In genomic region chr10:44762068-44762467, GRCm38 (mm10) we compare ENCODE assay signal across 20 mouse cellular contexts.
DNase-seq lines count a peak whose midpoint lies in the region; ATAC-seq lines count a peak whose summit lies in the region.
"Had no signal": no experiment of that assay in that cellular context is flagged by ENCODE, and none has a peak within 500 bp of the region (broad histone marks: within the 10 kb centered on the region; RNA-seq: fewer than 3 reads in every experiment).

No protein-coding gene starts in this region.

- peak; percentile 80 for ATAC-seq in liver, embryonic 11.5 days (replicated peaks; ENCODE audit: low FRiP score)
- ATAC-seq in liver, embryonic 12.5 days, result peak; percentile 74
- ATAC-seq in liver, embryonic 16.5 days (ENCODE audit: low read depth), result peak; percentile 37
- no peak for ATAC-seq in hindbrain, embryonic 16.5 days
- ATAC-seq in hindbrain, embryonic 14.5 days (ENCODE audit: low FRiP score), result no peak
- ATAC-seq: CD4-positive, CD25-positive, alpha-beta regulatory T cell, adult 4 months; forebrain, embryonic 16.5 days had no signal

- H3K9me3 ChIP-seq in liver, embryonic 11.5 days (ENCODE audit: control insufficient read depth, low read length), result no peaks in the 10 kb centered on the region
- no peaks in the 10 kb centered on the region for H3K9me3 ChIP-seq in liver, embryonic 12.5 days (replicated peaks)
- H3K9me3 ChIP-seq in liver, embryonic 16.5 days (replicated peaks; ENCODE audit: control insufficient read depth, low read length), result no peaks in the 10 kb centered on the region
- H3K9me3 ChIP-seq in hindbrain, embryonic 16.5 days (ENCODE audit: control insufficient read depth, low read length), result no peaks in the 10 kb centered on the region
- no peaks in the 10 kb centered on the region for H3K9me3 ChIP-seq in hindbrain, embryonic 14.5 days (ENCODE audit: control insufficient read depth, low read length)
- H3K9me3 ChIP-seq: embryonic facial prominence, embryonic 13.5 days; forebrain, embryonic 12.5 days; heart, embryonic 10.5 days; hindbrain, embryonic 13.5 days had no signal

- no peak overlapping the region for H3K27ac ChIP-seq in liver, embryonic 11.5 days (ENCODE audit: low read depth, low read length)
- H3K27ac ChIP-seq in liver, embryonic 12.5 days, result no peak overlapping the region
- H3K27ac ChIP-seq in liver, embryonic 16.5 days (ENCODE audit: low read length), result no peak overlapping the region
- no peak overlapping the region for H3K27ac ChIP-seq in hindbrain, embryonic 16.5 days (ENCODE audit: low read depth, low read length)
- H3K27ac ChIP-seq in hindbrain, embryonic 14.5 days, result no peak overlapping the region
- H3K27ac ChIP-seq: embryonic facial prominence, embryonic 13.5 days; forebrain, embryonic 12.5 days; heart, embryonic 10.5 days; hindbrain, embryonic 13.5 days had no signal

- H3K4me3 ChIP-seq in liver, embryonic 11.5 days (ENCODE audit: low read depth, low read length), result no peak overlapping the region
- H3K4me3 ChIP-seq in liver, embryonic 12.5 days, result no peak overlapping the region
- H3K4me3 ChIP-seq in liver, embryonic 16.5 days (ENCODE audit: low read depth, low read length), result no peak overlapping the region
- H3K4me3 ChIP-seq in hindbrain, embryonic 16.5 days (ENCODE audit: low read length), result no peak overlapping the region
- H3K4me3 ChIP-seq in hindbrain, embryonic 14.5 days (replicated peaks; ENCODE audit: low read length), result no peak overlapping the region
- H3K4me3 ChIP-seq: embryonic facial prominence, embryonic 13.5 days; forebrain, embryonic 12.5 days; heart, embryonic 10.5 days; hindbrain, embryonic 13.5 days had no signal

- DNase-seq in liver, embryonic 11.5 days (ENCODE audit: low spot score), result no peak
- no peak for DNase-seq in liver
- DNase-seq in kidney, postnatal 25 days, result no peak
- no peak for DNase-seq in left cerebral cortex, postnatal 4 days
- no peak for DNase-seq in hindbrain, embryonic 14.5 days (ENCODE audit: low spot score)
- DNase-seq: adrenal gland, postnatal 10 days; cerebellum, adult 2 months; cerebellum, postnatal 25 days; gastrocnemius, postnatal 10 days; heart, postnatal 10 days; heart, postnatal 4 days had no signal

- peaks cover 3% of the 10 kb centered on the region; the same call in 1 of the 2 replicates for H3K4me1 ChIP-seq in liver, embryonic 11.5 days (replicated peaks; ENCODE audit: control insufficient read depth, insufficient read depth, low read length)
- peaks cover 18% of the 10 kb centered on the region for H3K4me1 ChIP-seq in liver, embryonic 12.5 days
- peaks cover 3% of the 10 kb centered on the region for H3K4me1 ChIP-seq in liver, embryonic 16.5 days (ENCODE audit: control insufficient read depth, low read depth, low read length)
- no peaks in the 10 kb centered on the region for H3K4me1 ChIP-seq in hindbrain, embryonic 16.5 days (ENCODE audit: control insufficient read depth, insufficient read depth, low read depth, low read length)
- no peaks in the 10 kb centered on the region for H3K4me1 ChIP-seq in hindbrain, embryonic 14.5 days (replicated peaks; ENCODE audit: control insufficient read depth, insufficient read depth, low read length)
- H3K4me1 ChIP-seq: embryonic facial prominence, embryonic 13.5 days; forebrain, embryonic 12.5 days; heart, embryonic 10.5 days; hindbrain, embryonic 13.5 days had no signal

- intact Hi-C loops in left cerebral cortex, postnatal 4 days (cut with DNase I), result no loop called here

- H3K36me3 ChIP-seq in liver, embryonic 11.5 days (ENCODE audit: control insufficient read depth, insufficient read depth, low read length), result no peaks in the 10 kb centered on the region
- H3K36me3 ChIP-seq in liver, embryonic 12.5 days, result no peaks in the 10 kb centered on the region
- H3K36me3 ChIP-seq in liver, embryonic 16.5 days (ENCODE audit: control insufficient read depth, insufficient read depth), result no peaks in the 10 kb centered on the region
- H3K36me3 ChIP-seq in hindbrain, embryonic 16.5 days (ENCODE audit: control insufficient read depth, insufficient read depth, low read length), result no peaks in the 10 kb centered on the region
- H3K36me3 ChIP-seq in hindbrain, embryonic 14.5 days (replicated peaks; ENCODE audit: control insufficient read depth, insufficient read depth), result no peaks in the 10 kb centered on the region
- H3K36me3 ChIP-seq: embryonic facial prominence, embryonic 13.5 days; forebrain, embryonic 12.5 days; heart, embryonic 10.5 days; hindbrain, embryonic 13.5 days had no signal

- WGBS in liver, embryonic 11.5 days, result 41% methylated on average over 4 of the region's 4 CpGs
- WGBS in liver, embryonic 12.5 days (ENCODE audit: insufficient replicate concordance), result 23% methylated on average over 4 of the region's 4 CpGs
- 16% methylated on average over 4 of the region's 4 CpGs for WGBS in liver, embryonic 16.5 days (ENCODE audit: insufficient replicate concordance)
- WGBS in hindbrain, embryonic 16.5 days, result 83% methylated on average over 4 of the region's 4 CpGs
- 84% methylated on average over 4 of the region's 4 CpGs for WGBS in hindbrain, embryonic 14.5 days

- no peak overlapping the region for H3K4me2 ChIP-seq in liver, embryonic 11.5 days
- no peak overlapping the region for H3K4me2 ChIP-seq in liver, embryonic 12.5 days
- no peak overlapping the region for H3K4me2 ChIP-seq in liver, embryonic 16.5 days (ENCODE audit: low read depth, low read length)
- no peak overlapping the region for H3K4me2 ChIP-seq in hindbrain, embryonic 16.5 days (ENCODE audit: low read length)
- H3K4me2 ChIP-seq in hindbrain, embryonic 14.5 days (replicated peaks), result no peak overlapping the region
- H3K4me2 ChIP-seq: embryonic facial prominence, embryonic 13.5 days; forebrain, embryonic 12.5 days; hindbrain, embryonic 13.5 days had no signal

- no peak overlapping the region for H3K9ac ChIP-seq in liver, embryonic 11.5 days (ENCODE audit: low read depth, low read length)
- H3K9ac ChIP-seq in liver, embryonic 12.5 days, result no peak overlapping the region
- H3K9ac ChIP-seq in liver, embryonic 16.5 days (ENCODE audit: low read depth, low read length), result no peak overlapping the region
- no peak overlapping the region for H3K9ac ChIP-seq in hindbrain, embryonic 16.5 days (ENCODE audit: low read depth, low read length)
- no peak overlapping the region for H3K9ac ChIP-seq in hindbrain, embryonic 14.5 days
- H3K9ac ChIP-seq: embryonic facial prominence, embryonic 13.5 days; forebrain, embryonic 12.5 days; hindbrain, embryonic 13.5 days had no signal

- no peaks in the 10 kb centered on the region for H3K27me3 ChIP-seq in liver, embryonic 11.5 days (replicated peaks; ENCODE audit: control insufficient read depth, insufficient read depth, low read length)
- H3K27me3 ChIP-seq in liver, embryonic 12.5 days (replicated peaks), result no peaks in the 10 kb centered on the region
- no peaks in the 10 kb centered on the region for H3K27me3 ChIP-seq in liver, embryonic 16.5 days (ENCODE audit: control insufficient read depth, insufficient read depth, low read depth, low read length)
- H3K27me3 ChIP-seq in hindbrain, embryonic 16.5 days (replicated peaks; ENCODE audit: control insufficient read depth, insufficient read depth, low read length), result no peaks in the 10 kb centered on the region; the same call in 1 of the 2 replicates
- no peaks in the 10 kb centered on the region for H3K27me3 ChIP-seq in hindbrain, embryonic 14.5 days (ENCODE audit: control insufficient read depth, insufficient read depth, low read length)
- H3K27me3 ChIP-seq: embryonic facial prominence, embryonic 13.5 days; forebrain, embryonic 12.5 days; hindbrain, embryonic 13.5 days had no signal

Comparison
In these comparisons a context has a peak if more than half of its experiments do, and no peak if none do; other contexts are left out.
1. ATAC-seq: peak in liver, embryonic 11.5 days (single experiment), liver, embryonic 12.5 days (single experiment) and liver, embryonic 16.5 days (single experiment); none in hindbrain, embryonic 16.5 days (single experiment) and hindbrain, embryonic 14.5 days (single experiment).